Mouse (Mus musculus): ENCODE measurements around the gene Tnrc18. TPM values are rescaled to one million over a fixed set of nuclear protein-coding genes. Genes with fewer than 3 reads are reported as not detected.

Gene Tnrc18
- polyA plus RNA-seq, 1 experiment = 48.6 TPM

DNA sequence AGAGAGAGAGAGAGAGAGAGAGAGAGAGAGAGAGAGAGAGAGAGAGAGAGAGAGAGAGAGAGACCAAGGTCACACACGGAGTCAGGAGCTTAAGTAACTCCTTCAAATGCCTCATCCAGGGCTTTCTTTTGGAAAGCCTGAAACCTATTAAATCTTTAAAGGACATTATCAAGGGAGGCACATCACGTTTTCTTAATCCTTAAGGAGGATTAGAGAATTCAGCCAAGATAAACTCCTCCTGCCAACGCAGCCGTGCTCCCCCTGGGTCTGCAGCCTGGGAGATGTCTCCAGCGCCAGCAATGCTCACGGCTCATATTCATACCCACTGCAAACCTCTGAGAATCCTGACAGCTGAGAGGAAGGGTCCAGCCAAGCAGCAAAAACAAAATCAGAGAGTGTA, 128.6 kb downstream of the Tnrc18 start:
- no peaks in the 10 kb centered on the region for H3K4me1 ChIP-seq (replicated peaks; ENCODE audit: control insufficient read depth, insufficient read depth, low read length)
- no peak overlapping the region for H3K4me3 ChIP-seq (ENCODE audit: control insufficient read depth, insufficient read depth, low read length)
- no peaks in the 10 kb centered on the region for H3K27me3 ChIP-seq (ENCODE audit: control insufficient read depth, insufficient read depth, low read length)
- no peak overlapping the region for H3K27ac ChIP-seq (ENCODE audit: control insufficient read depth, insufficient read depth, low read length)
- no peaks in the 10 kb centered on the region for H3K36me3 ChIP-seq (ENCODE audit: control insufficient read depth, insufficient read depth, low read length)
- 87% methylated on average over 6 of the region's 6 CpGs for WGBS
- TF ChIP-seq CTCF (IDR thresholded peaks at IDR 0.05; ENCODE audit: borderline replicate concordance, control insufficient read depth, extremely low read depth, insufficient read depth, low read length, poor library complexity) (no peak), POLR2A (IDR thresholded peaks at IDR 0.05; ENCODE audit: control insufficient read depth, extremely low read depth, insufficient read depth, low read length, poor library complexity) (no peak)
- DNase-seq = no peak

DNA sequence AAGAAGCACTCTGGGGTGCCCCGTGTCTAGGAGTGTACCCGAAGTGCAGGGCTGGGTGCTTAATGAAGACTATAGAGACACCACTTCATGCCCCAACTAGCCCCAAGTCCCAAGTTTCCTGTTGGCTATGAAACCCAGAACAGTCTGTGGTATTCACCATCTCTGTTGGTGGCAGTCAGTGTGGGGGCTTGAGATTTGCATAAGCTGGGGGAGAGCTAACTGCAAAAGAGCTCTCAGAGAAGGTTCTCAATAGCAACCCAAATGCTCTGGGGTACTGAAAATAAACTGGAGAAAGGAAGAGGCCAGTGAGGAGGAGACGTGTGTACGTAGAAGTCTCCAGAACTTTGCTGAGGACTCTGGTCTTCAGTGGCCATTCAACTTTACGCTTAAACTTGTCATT, 134.9 kb downstream of the Tnrc18 start:
- Histone ChIP-seq H3K4me3 (ENCODE audit: control insufficient read depth, insufficient read depth, low read length) (no peak overlapping the region), H3K27ac (ENCODE audit: control insufficient read depth, insufficient read depth, low read length) (no peak overlapping the region), H3K27me3 (ENCODE audit: control insufficient read depth, insufficient read depth, low read length) (no peaks in the 10 kb centered on the region), H3K4me1 (replicated peaks; ENCODE audit: control insufficient read depth, insufficient read depth, low read length) (no peaks in the 10 kb centered on the region), H3K36me3 (ENCODE audit: control insufficient read depth, insufficient read depth, low read length) (no peaks in the 10 kb centered on the region)
- DNase-seq = no peak
- 91% methylated on average over 5 of the region's 5 CpGs for WGBS
- TF ChIP-seq POLR2A (IDR thresholded peaks at IDR 0.05; ENCODE audit: control insufficient read depth, extremely low read depth, insufficient read depth, low read length, poor library complexity) = no peak

DNA sequence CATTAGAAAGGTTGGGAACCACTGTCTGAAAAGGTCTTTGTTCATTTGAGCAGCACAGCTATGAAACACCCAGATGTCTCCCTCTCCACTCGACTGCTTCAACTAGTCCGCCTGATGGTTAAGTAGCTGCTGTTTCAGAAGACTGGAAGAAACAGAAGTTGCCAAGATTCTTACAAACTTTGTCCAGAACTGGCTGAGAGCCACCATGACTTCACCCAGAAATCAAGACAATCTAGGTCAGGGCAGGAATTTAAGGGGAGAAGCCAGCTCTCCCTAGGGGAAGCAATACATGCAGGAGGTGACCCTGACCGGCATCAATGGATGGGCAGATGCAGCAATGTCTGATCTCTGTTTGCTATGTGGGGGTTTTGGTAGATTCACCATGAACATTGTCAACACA, 135.6 kb downstream of the Tnrc18 start:
- no peaks in the 10 kb centered on the region for H3K4me1 ChIP-seq (replicated peaks; ENCODE audit: control insufficient read depth, insufficient read depth, low read length)
- DNase-seq = no peak
- 87% methylated on average over 3 of the region's 3 CpGs for WGBS

DNA sequence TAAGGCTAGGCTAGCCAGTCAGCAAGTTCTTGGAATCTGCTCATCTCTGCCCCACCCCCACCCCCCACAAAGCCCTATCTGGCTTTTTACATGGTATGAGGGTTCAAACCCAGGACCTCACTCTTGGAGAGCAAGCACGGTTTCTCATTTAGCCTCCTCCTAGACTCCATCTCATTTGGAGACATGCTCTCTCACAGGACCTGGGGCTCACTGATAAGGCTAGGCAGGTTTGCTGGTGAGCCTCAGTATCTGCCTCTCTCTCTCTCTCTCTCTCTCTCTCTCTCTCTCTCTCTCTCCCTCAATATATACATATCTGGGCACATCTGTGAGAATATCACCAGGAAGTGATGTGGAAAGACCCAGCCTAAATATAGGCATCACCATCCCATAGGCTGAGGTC, 138.4 kb downstream of the Tnrc18 start:
- H3K27me3 ChIP-seq (ENCODE audit: control insufficient read depth, insufficient read depth, low read length) = no peaks in the 10 kb centered on the region
- no peak overlapping the region for H3K27ac ChIP-seq (ENCODE audit: control insufficient read depth, insufficient read depth, low read length)
- H3K4me1 ChIP-seq (replicated peaks; ENCODE audit: control insufficient read depth, insufficient read depth, low read length) = no peaks in the 10 kb centered on the region
- no peak for TF ChIP-seq CTCF (IDR thresholded peaks at IDR 0.05; ENCODE audit: borderline replicate concordance, control insufficient read depth, extremely low read depth, insufficient read depth, low read length, poor library complexity)
- no peak for TF ChIP-seq POLR2A (IDR thresholded peaks at IDR 0.05; ENCODE audit: control insufficient read depth, extremely low read depth, insufficient read depth, low read length, poor library complexity)
- no peak for DNase-seq
- 97% methylated on average over 1 of the region's 1 CpGs for WGBS
- H3K4me3 ChIP-seq (ENCODE audit: control insufficient read depth, insufficient read depth, low read length) = no peak overlapping the region
- H3K36me3 ChIP-seq (ENCODE audit: control insufficient read depth, insufficient read depth, low read length) = no peaks in the 10 kb centered on the region

More for the DNA sequence above, 135.6 kb downstream of the Tnrc18 start:
- H3K4me3 ChIP-seq (ENCODE audit: control insufficient read depth, insufficient read depth, low read length) = no peak overlapping the region
- no peak overlapping the region for H3K27ac ChIP-seq (ENCODE audit: control insufficient read depth, insufficient read depth, low read length)
- H3K36me3 ChIP-seq (ENCODE audit: control insufficient read depth, insufficient read depth, low read length) = no peaks in the 10 kb centered on the region
- no peak for TF ChIP-seq CTCF (IDR thresholded peaks at IDR 0.05; ENCODE audit: borderline replicate concordance, control insufficient read depth, extremely low read depth, insufficient read depth, low read length, poor library complexity)
- no peak for TF ChIP-seq POLR2A (IDR thresholded peaks at IDR 0.05; ENCODE audit: control insufficient read depth, extremely low read depth, insufficient read depth, low read length, poor library complexity)
- H3K27me3 ChIP-seq (ENCODE audit: control insufficient read depth, insufficient read depth, low read length) = no peaks in the 10 kb centered on the region

DNA sequence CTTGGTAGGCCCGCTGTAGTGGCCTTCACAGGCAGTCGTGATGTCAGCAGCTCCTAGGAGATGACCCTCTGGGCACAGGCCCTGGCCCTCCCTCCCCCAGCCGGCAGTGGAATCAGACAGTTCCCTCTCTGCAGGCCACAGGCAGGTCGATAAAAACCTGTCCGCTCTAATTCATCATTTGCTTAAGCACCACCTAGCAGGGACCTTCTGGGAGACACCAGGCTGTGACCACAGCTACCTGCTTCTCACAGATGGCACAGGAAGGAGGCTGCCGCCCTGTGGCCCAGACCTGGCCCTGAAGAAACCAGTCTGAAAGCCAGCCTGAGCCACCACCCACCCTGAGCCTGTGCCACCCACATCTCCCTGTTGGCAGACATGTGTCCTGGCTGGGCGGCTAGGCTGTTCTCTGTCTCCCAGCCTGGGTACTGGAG, 139.3 kb downstream of the Tnrc18 start:
- DNase-seq = no peak
- no peak for TF ChIP-seq POLR2A (IDR thresholded peaks at IDR 0.05; ENCODE audit: control insufficient read depth, extremely low read depth, insufficient read depth, low read length, poor library complexity)
- no peak for TF ChIP-seq CTCF (IDR thresholded peaks at IDR 0.05; ENCODE audit: borderline replicate concordance, control insufficient read depth, extremely low read depth, insufficient read depth, low read length, poor library complexity)
- no peaks in the 10 kb centered on the region for H3K27me3 ChIP-seq (ENCODE audit: control insufficient read depth, insufficient read depth, low read length)
- no peak overlapping the region for H3K4me3 ChIP-seq (ENCODE audit: control insufficient read depth, insufficient read depth, low read length)
- no peaks in the 10 kb centered on the region for H3K4me1 ChIP-seq (replicated peaks; ENCODE audit: control insufficient read depth, insufficient read depth, low read length)
- 68% methylated on average over 7 of the region's 7 CpGs for WGBS
- no peaks in the 10 kb centered on the region for H3K36me3 ChIP-seq (ENCODE audit: control insufficient read depth, insufficient read depth, low read length)
- no peak overlapping the region for H3K27ac ChIP-seq (ENCODE audit: control insufficient read depth, insufficient read depth, low read length)

Other genes with a start within 250 kb of the Tnrc18 start
- gene Mmd2, start 208.9 kb downstream of the Tnrc18 start, polyA plus RNA-seq (2012; rRNA removed) = 0.20 and 0.54 TPM in 2 replicates
- gene Wipi2, start 190.0 kb downstream of the Tnrc18 start, polyA plus RNA-seq (2012; rRNA removed) = 54.4 and 65.6 TPM in 2 replicates
- gene Slc29a4, start 125.2 kb downstream of the Tnrc18 start, polyA plus RNA-seq (2012; rRNA removed) = 1.2 and 1.5 TPM in 2 replicates
- 25.8 and 29.9 TPM in 2 replicates for gene Fbxl18, start 77.8 kb upstream of the Tnrc18 start, polyA plus RNA-seq (2012; rRNA removed)
- 6,903 and 9,637 TPM in 2 replicates for gene Actb, start 89.1 kb upstream of the Tnrc18 start, polyA plus RNA-seq (2012; rRNA removed)
- 148 and 157 TPM in 2 replicates for gene Fscn1, start 142.7 kb upstream of the Tnrc18 start, polyA plus RNA-seq (2012; rRNA removed)